ENCODE assay signal across 9 mouse cellular contexts in genomic region chr15:36966940-36967339, GRCm38 (mm10). TPM values are rescaled to one million over a fixed set of nuclear protein-coding genes. Genes with fewer than 3 reads are reported as not detected.
DNase-seq lines count a peak whose midpoint lies in the region; ATAC-seq and TF ChIP-seq lines count a peak whose summit lies in the region.
"Had no signal": no experiment of that assay in that cellular context is flagged by ENCODE, and none has a peak within 500 bp of the region (broad histone marks: within the 10 kb centered on the region; RNA-seq: fewer than 3 reads in every experiment).

No protein-coding gene starts in this region.

- 29% methylated on average over 7 of the region's 7 CpGs for whole genome bisulfite sequencing in heart, embryonic 15.5 days
- WGBS in forebrain, postnatal 0 days = 15% methylated on average over 7 of the region's 7 CpGs
- 37% methylated on average over 7 of the region's 7 CpGs for WGBS in midbrain, embryonic 12.5 days

- no peak overlapping the region for H3K4me3 ChIP-seq in heart, embryonic 15.5 days
- H3K4me3 ChIP-seq in forebrain, postnatal 0 days (ENCODE audit: low read depth, low read length) = peak overlapping the region; percentile 0; the same call in 1 of the 2 replicates
- 0 out of 2 replicates have a peak overlapping the region, but pooled peaks have one; percentile 27 for H3K4me3 ChIP-seq in midbrain, embryonic 12.5 days
- H3K4me3 ChIP-seq: liver, embryonic 13.5 days had no signal

- no peaks in the 10 kb centered on the region for H3K9me3 ChIP-seq in heart, embryonic 15.5 days (replicated peaks)
- H3K9me3 ChIP-seq in forebrain, postnatal 0 days (ENCODE audit: low read length) = no peaks in the 10 kb centered on the region
- no peaks in the 10 kb centered on the region for H3K9me3 ChIP-seq in midbrain, embryonic 12.5 days
- H3K9me3 ChIP-seq: liver, embryonic 13.5 days had no signal

- no peak overlapping the region for H3K9ac ChIP-seq in heart, embryonic 15.5 days
- H3K9ac ChIP-seq in forebrain, postnatal 0 days = peak overlapping the region; percentile 63
- H3K9ac ChIP-seq in midbrain, embryonic 12.5 days (replicated peaks) = no peak overlapping the region
- H3K9ac ChIP-seq: liver, embryonic 13.5 days had no signal

- H3K27me3 ChIP-seq in heart, embryonic 15.5 days = no peaks in the 10 kb centered on the region
- H3K27me3 ChIP-seq in forebrain, postnatal 0 days (ENCODE audit: insufficient read depth, low read length) = no peaks in the 10 kb centered on the region
- no peaks in the 10 kb centered on the region for H3K27me3 ChIP-seq in midbrain, embryonic 12.5 days

- intact Hi-C loops in heart, postnatal 25 days (cut with DNase I) = no loop called here

- no peaks in the 10 kb centered on the region for H3K36me3 ChIP-seq in heart, embryonic 15.5 days
- H3K36me3 ChIP-seq in forebrain, postnatal 0 days (ENCODE audit: insufficient read depth) = no peaks in the 10 kb centered on the region
- no peaks in the 10 kb centered on the region for H3K36me3 ChIP-seq in midbrain, embryonic 12.5 days
- H3K36me3 ChIP-seq: liver, embryonic 13.5 days had no signal

- no peak for TF ChIP-seq CTCF in forebrain, postnatal 0 days (IDR thresholded peaks at IDR 0.05; ENCODE audit: low read depth)

- no peak overlapping the region for H3K27ac ChIP-seq in heart, embryonic 15.5 days
- peak overlapping the region; percentile 97 for H3K27ac ChIP-seq in forebrain, postnatal 0 days (ENCODE audit: low read depth, low read length)
- H3K27ac ChIP-seq in midbrain, embryonic 12.5 days (replicated peaks) = peak overlapping the region; percentile 94
- H3K27ac ChIP-seq: liver, embryonic 13.5 days had no signal

- DNase-seq in heart, postnatal 25 days (ENCODE audit: low spot score) = no peak
- DNase-seq in ZHBTc4 (ENCODE audit: low read depth, low spot score) (peak; percentile 49), liver (no peak)
- no peak for DNase-seq in forebrain, postnatal 0 days
- DNase-seq in testis, postnatal 14 days (ENCODE audit: low spot score) = no peak
- DNase-seq in spleen, adult 12 weeks (ENCODE audit: low spot score) = no peak
- DNase-seq: liver, embryonic 13.5 days had no signal

- peak overlapping the region; percentile 43 for H3K4me2 ChIP-seq in heart, embryonic 15.5 days
- peak overlapping the region; percentile 64 for H3K4me2 ChIP-seq in forebrain, postnatal 0 days (ENCODE audit: low read depth)
- H3K4me2 ChIP-seq in midbrain, embryonic 12.5 days (replicated peaks) = peak overlapping the region; percentile 55
- H3K4me2 ChIP-seq: liver, embryonic 13.5 days had no signal

- ATAC-seq in heart, embryonic 15.5 days (replicated peaks; ENCODE audit: insufficient number of reproducible peaks, insufficient read depth, low FRiP score, low read depth) = peak; percentile 33; the same call in 1 of the 2 replicates
- ATAC-seq in forebrain, postnatal 0 days = peak; percentile 28
- ATAC-seq in midbrain, embryonic 12.5 days (ENCODE audit: low FRiP score, low read depth) = peak; percentile 73; the same call in 1 of the 2 replicates

- H3K4me1 ChIP-seq in heart, embryonic 15.5 days (replicated peaks) = peaks cover 24% of the 10 kb centered on the region
- H3K4me1 ChIP-seq in forebrain, postnatal 0 days (ENCODE audit: insufficient read depth) = peaks cover 18% of the 10 kb centered on the region
- peaks cover 24% of the 10 kb centered on the region for H3K4me1 ChIP-seq in midbrain, embryonic 12.5 days
- H3K4me1 ChIP-seq: liver, embryonic 13.5 days had no signal

RNA-seq across cellular contexts. Expression of gene Zfp706, which starts 40.6 kb away (rescaled TPM):
- polyA plus RNA-seq in heart, embryonic 15.5 days (2015; fragmentation: Nextera tagmentation; extraction: Ambion mirVana) = 379 and 460 TPM in 2 replicates
- total RNA-seq in heart, postnatal 25 days (2021) = 100 to 1,000 TPM; 201 to 234 TPM
- total RNA-seq in forebrain, postnatal 0 days (2014; rRNA removed) = 66.6 and 71.0 TPM in 2 replicates
- 575 and 586 TPM in 2 replicates for polyA plus RNA-seq in forebrain, postnatal 0 days (2015; fragmentation: Nextera tagmentation; extraction: Ambion mirVana)
- 439 and 444 TPM in 2 replicates for polyA plus RNA-seq in midbrain, embryonic 12.5 days (2016; fragmentation: Nextera tagmentation; extraction: Ambion mirVana)
